Mouse (Mus musculus): ENCODE data around the gene Prcp.
"Not testable (repeated sequence)": the region's sequence is repeated elsewhere in the genome, so short reads cannot be mapped to it uniquely, and the experiment has no call there.

The Prcp gene

GRCm38 (mm10) chr7:92890211-92890610, 15.9 kb downstream of the Prcp start:
- no peak for DNase-seq (ENCODE audit: low read depth, low spot score)

DNA sequence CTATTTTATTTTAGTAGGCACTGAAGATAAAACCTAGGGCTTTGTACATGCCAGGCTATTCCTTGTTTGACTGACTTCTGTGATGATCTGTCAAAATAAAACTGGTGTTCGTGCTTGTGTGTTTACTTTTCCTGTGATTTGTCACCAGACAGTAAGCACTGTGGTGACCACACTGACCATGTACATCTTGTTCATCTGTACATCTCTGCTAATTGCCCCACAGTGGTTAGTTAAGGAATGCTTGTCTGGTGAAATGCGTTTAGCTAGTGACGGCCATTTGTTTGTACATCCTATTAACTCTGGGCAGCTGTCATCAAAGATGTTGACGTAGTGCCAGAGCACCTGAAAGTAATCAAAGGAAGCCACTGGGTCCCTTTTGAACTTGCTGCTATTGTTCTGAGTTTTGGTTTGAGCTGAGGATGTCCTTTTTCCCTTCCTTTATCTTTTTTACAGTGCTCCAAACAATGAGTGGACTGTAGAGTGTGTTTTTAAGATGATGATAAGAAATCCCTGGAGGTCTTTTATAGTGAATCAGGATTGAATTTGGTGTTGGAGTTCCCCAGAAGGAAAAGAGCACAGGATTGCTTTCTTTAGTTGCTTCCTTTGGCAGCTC, 16.5 kb downstream of the Prcp start:
- no peak for DNase-seq (ENCODE audit: low read depth, low spot score)

GRCm38 (mm10) chr7:92893478-92893877, 19.2 kb downstream of the Prcp start:
- DNase-seq (ENCODE audit: low read depth, low spot score), result no peak

GRCm38 (mm10) chr7:92896036-92896435, 21.8 kb downstream of the Prcp start:
- DNase-seq (ENCODE audit: low read depth, low spot score), result no peak

GRCm38 (mm10) chr7:92897021-92897420, 22.8 kb downstream of the Prcp start:
- no peak for DNase-seq (ENCODE audit: low read depth, low spot score)

GRCm38 (mm10) chr7:92903360-92904038, 29.2 kb downstream of the Prcp start:
- DNase-seq (ENCODE audit: low read depth, low spot score), result peak; percentile 51

GRCm38 (mm10) chr7:92904285-92904684, 30.0 kb downstream of the Prcp start:
- DNase-seq (ENCODE audit: low read depth, low spot score), result not testable (repeated sequence)

- DNase-seq (ENCODE audit: low read depth, low spot score), result no peak
Measured at GRCm38 (mm10) chr7:92920172-92920856, 46.0 kb downstream of the Prcp start.

GRCm38 (mm10) chr7:92920857-92921172, 46.5 kb downstream of the Prcp start:
- no peak for DNase-seq (ENCODE audit: low read depth, low spot score)

DNA sequence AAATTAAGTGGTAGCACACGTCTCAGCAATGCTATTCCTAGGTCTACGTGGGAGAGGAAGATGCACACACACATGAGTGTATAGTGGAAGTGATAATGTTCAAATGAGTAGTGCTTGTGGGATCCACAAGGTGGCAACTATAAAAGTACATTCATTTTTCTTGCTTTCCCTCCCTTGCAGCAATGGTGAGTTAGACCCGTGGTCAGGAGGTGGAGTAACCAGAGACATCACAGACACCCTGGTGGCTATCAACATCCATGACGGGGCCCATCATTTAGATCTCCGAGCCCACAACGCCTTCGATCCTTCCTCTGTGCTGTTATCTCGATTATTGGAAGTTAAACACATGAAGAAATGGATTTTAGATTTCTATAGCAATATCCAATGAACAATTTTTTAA, 58.5 kb downstream of the Prcp start:
- DNase-seq (ENCODE audit: low read depth, low spot score), result no peak

DNA sequence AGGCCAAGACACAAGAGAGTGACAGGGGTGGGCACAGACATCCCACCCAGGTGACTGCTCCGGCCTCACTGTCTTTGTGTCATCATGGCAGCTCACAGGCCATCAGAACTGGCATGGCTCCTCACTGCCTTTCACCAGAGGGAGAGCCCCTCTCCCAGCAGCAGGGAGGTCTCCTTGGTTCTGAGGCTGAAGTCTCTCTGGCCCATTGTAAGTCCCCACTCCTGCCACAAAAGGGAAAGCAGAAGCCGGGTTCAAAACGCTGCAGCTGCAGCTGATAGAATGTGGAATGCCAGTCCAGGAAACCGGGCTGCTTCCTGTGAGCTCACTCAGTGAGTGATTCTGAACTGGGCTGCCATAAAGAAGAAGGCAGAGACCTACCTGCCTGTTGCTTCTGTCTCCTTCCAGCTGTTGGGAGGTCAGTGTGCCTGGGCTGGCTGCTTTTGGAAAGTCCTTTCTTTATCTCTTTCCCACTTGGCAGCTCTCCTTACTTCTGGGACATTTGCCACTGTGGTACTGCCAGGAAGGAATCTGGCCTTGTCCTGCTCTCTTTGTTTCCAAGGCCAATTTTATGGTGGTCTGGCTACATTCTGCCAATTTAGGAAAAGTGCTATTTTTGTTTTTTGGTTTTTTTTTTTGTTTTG, 59.2 kb downstream of the Prcp start:
- not testable (repeated sequence) for DNase-seq (ENCODE audit: low read depth, low spot score)

GRCm38 (mm10) chr7:92936747-92937146, 62.5 kb downstream of the Prcp start:
- no peak for DNase-seq (ENCODE audit: low read depth, low spot score)

DNA sequence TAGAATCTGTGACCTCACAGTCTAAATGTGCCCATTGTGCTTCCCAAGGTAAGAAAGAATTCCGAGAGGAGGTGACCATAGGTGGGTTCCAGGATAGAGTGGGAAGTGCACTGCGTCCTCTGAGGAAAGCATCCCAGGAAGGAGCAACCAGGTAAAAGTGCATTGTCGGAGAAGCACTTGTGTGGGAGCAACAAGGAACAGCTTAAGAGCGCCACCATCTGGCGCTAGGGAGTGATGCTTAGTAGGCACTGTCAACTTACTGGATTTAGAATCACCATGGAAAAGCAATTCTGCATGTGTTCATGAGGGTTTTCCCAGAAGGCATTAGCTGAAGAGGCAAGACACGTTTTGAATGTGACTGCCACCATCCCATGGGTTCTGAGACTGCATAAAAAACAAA, 63.7 kb downstream of the Prcp start:
- peak; percentile 14 for DNase-seq (ENCODE audit: low read depth, low spot score)

DNA sequence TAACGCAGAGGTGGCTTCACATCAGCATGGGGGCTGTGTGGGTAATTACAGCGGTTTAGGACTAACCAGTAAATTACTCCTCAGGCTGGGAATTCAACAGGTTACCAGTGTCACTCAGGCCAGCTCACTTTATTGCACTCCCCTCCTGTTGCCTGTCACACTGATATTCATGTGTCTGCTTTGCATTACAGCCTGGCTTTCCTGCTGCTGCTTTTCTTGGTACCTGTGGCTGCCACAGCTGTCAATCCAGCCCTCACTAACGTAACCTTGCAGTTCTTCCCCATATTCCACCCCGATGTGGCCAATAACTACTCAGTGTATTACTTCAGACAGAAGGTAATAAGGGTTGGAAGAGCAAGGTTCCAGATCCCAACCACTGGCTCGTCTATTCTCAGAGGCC, 65.5 kb downstream of the Prcp start:
- DNase-seq (ENCODE audit: low read depth, low spot score), result peak; percentile 5

DNA sequence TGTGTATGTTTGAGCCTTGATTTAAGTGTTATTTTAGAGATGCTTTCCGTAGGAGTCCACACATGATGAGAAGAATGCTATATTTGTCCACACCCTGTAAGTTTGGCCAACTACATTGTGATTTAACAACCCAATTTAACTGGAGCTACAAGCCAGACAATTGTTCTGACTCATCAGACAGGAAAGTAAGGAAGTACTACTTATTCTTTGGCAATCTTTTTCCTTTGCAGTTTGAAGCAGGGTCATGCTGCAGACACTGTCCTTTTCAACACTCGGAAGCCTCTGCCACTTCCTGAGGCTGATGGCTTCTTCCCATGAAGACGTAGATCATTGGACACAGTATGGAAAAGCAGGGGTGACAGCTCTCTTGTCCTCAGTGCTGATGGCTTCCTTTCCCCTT, 76.5 kb downstream of the Prcp start:
- no peak for DNase-seq (ENCODE audit: low read depth, low spot score)

DNA sequence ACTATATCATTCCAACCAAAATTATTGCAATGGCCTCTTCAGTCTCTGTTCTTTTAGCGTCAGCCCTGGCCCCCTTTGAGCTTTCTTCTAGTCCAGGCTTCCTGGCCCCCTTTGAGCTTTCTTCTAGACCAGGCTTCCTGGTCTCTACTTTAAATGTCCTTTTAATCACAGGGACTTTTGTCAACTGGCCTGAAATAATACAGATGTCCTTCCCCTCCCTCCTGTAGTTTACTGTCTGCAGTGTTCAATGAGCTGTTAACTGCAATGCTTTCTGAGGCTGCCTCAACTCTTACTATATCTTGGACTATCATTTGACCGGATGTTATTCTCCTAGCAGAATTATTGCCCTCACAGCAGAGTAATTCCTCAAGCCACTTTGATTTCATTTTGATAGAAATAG, 77.9 kb downstream of the Prcp start:
- no peak for DNase-seq (ENCODE audit: low read depth, low spot score)

GRCm38 (mm10) chr7:92959758-92960157, 85.5 kb downstream of the Prcp start:
- DNase-seq (ENCODE audit: low read depth, low spot score), result no peak

- no peak for DNase-seq (ENCODE audit: low read depth, low spot score)
Measured at GRCm38 (mm10) chr7:92961876-92962275, 87.6 kb downstream of the Prcp start.

GRCm38 (mm10) chr7:92964754-92965501, 90.7 kb downstream of the Prcp start:
- DNase-seq (ENCODE audit: low read depth, low spot score), result peak; percentile 50

GRCm38 (mm10) chr7:92967381-92968127, 93.3 kb downstream of the Prcp start:
- peak; percentile 29 for DNase-seq (ENCODE audit: low read depth, low spot score)

- no peak for DNase-seq (ENCODE audit: low read depth, low spot score)
Measured at GRCm38 (mm10) chr7:92977429-92977828, 103.2 kb downstream of the Prcp start.
